Mouse (Mus musculus) lung, adult 2 months (tissue): ENCODE data around the gene Leng1.

Experiments used
- CTCF ChIP-seq: fragments of 200-500 bp; IDR thresholded peaks from 2 replicates; pipeline ENCODE4 v1.5.1; 2011; ENCODE audit warnings: mild to moderate bottlenecking, low read length, control low read depth; ENCODE audit not compliant: insufficient read depth
- POLR2A ChIP-seq: fragments of 200-500 bp; IDR thresholded peaks from 2 replicates; pipeline ENCODE4 v1.6.1; 2011; ENCODE audit warnings: low read depth, mild to moderate bottlenecking, control low read depth, low read length, borderline replicate concordance; ENCODE audit errors: extremely low read depth

- TF ChIP-seq CTCF (no peak), POLR2A (no peak)
These were observed 26.3 kb upstream of the Leng1 start for GRCm38 (mm10) chr7:3691919-3692318.
